Comparison of ENCODE assay signal across 13 mouse cellular contexts in the genomic region with DNA sequence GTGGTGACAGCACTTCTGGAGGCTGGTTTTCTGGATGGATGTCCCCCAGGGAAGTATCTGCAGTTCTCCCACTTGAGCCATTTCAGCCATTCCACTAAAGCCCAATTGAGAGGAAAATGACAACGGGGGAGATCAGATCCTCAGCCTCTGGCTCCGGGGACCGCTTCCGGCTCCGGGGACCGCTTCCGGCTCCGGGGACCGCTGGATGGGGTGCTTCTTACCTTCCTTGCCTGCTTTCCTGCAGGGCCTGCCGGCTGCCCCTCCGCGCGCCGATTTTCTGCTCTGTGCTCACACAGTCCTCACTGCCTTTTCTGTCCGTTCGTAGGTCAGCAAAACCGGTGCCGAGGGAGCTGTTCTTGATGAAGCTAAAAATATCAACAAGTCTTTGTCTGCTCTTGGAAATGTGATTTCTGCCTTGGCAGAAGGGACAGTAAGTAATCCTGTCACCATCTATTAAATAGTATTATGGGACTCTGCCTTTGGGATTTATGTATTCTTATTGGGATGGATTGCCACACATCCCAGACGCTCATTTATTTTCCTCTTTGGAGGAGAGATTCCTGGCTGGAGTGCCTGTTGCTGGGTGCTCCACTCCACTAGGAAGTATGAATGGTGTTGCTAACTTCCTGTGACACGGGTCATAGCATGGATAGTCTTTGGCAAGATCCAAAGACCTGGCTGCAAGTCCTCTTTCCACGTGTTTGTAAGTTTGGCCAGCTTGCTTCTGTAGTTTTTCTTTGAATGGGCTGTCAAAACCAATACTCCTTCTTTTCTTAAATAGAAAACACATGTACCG.
DNase-seq lines count a peak whose midpoint lies in the region; ATAC-seq and TF ChIP-seq lines count a peak whose summit lies in the region.
"Had no signal": no experiment of that assay in that cellular context is flagged by ENCODE, and none has a peak within 500 bp of the region (broad histone marks: within the 10 kb centered on the region; RNA-seq: fewer than 3 reads in every experiment).

No protein-coding gene starts in this region.

- ATAC-seq in kidney, embryonic 15.5 days (replicated peaks; ENCODE audit: low FRiP score): no peak
- no peak for ATAC-seq in heart, embryonic 15.5 days (replicated peaks; ENCODE audit: insufficient number of reproducible peaks, insufficient read depth, low FRiP score, low read depth)
- ATAC-seq in erythroid progenitor cell, adult 5-6 weeks (replicated peaks; ENCODE audit: low FRiP score, poor library complexity, severe bottlenecking): no peak

- H3K4me1 ChIP-seq in kidney, adult 2 months (ENCODE audit: control insufficient read depth, insufficient read depth, low read length): no peaks in the 10 kb centered on the region
- peaks cover 10% of the 10 kb centered on the region for H3K4me1 ChIP-seq in kidney, embryonic 15.5 days
- H3K4me1 ChIP-seq in E14TG2a.4 (replicated peaks; ENCODE audit: low read depth, low read length): peaks cover 8% of the 10 kb centered on the region
- H3K4me1 ChIP-seq in heart, embryonic 15.5 days (replicated peaks): no peaks in the 10 kb centered on the region
- H3K4me1 ChIP-seq: liver, embryonic 15.5 days had no signal

- no peak overlapping the region for H3K9ac ChIP-seq in kidney, embryonic 15.5 days
- H3K9ac ChIP-seq in heart, embryonic 15.5 days: no peak overlapping the region
- H3K9ac ChIP-seq: liver, embryonic 15.5 days had no signal

- TF ChIP-seq POLR2A in kidney, adult 2 months (IDR thresholded peaks at IDR 0.05; ENCODE audit: low read depth, low read length): no peak

- 85% methylated on average over 22 of the region's 22 CpGs for WGBS in kidney, adult 2 months
- WGBS in kidney, embryonic 15.5 days: 90% methylated on average over 22 of the region's 22 CpGs
- 65% methylated on average over 22 of the region's 22 CpGs for WGBS in heart, embryonic 15.5 days

- H3K27me3 ChIP-seq in kidney, adult 2 months (replicated peaks; ENCODE audit: control insufficient read depth, insufficient read depth, low read length): no peaks in the 10 kb centered on the region
- no peaks in the 10 kb centered on the region for H3K27me3 ChIP-seq in kidney, embryonic 15.5 days
- H3K27me3 ChIP-seq in E14TG2a.4 (ENCODE audit: insufficient read depth, low read length): no peaks in the 10 kb centered on the region
- no peaks in the 10 kb centered on the region for H3K27me3 ChIP-seq in heart, embryonic 15.5 days
- H3K27me3 ChIP-seq: liver, embryonic 15.5 days had no signal

- H3K27ac ChIP-seq in kidney, adult 2 months (ENCODE audit: insufficient read depth, low read depth, low read length): no peak overlapping the region
- no peak overlapping the region for H3K27ac ChIP-seq in kidney, embryonic 15.5 days
- H3K27ac ChIP-seq in heart, embryonic 15.5 days: no peak overlapping the region
- H3K27ac ChIP-seq: liver, embryonic 15.5 days had no signal

- H3K9me3 ChIP-seq in kidney, embryonic 15.5 days (replicated peaks): no peaks in the 10 kb centered on the region
- no peaks in the 10 kb centered on the region for H3K9me3 ChIP-seq in E14TG2a.4 (ENCODE audit: low read length)
- H3K9me3 ChIP-seq in heart, embryonic 15.5 days (replicated peaks): no peaks in the 10 kb centered on the region
- H3K9me3 ChIP-seq: liver, embryonic 15.5 days had no signal

- intact Hi-C loops in left cerebral cortex, postnatal 25 days (cut with DNase I): no loop called here

- H3K4me2 ChIP-seq in kidney, embryonic 15.5 days: no peak overlapping the region
- peak overlapping the region; percentile 36 for H3K4me2 ChIP-seq in heart, embryonic 15.5 days
- H3K4me2 ChIP-seq: liver, embryonic 15.5 days; midbrain, embryonic 11.5 days had no signal

- H3K4me3 ChIP-seq in kidney, adult 2 months (ENCODE audit: insufficient read depth, low read depth, low read length): no peak overlapping the region
- H3K4me3 ChIP-seq in kidney, embryonic 15.5 days (replicated peaks): no peak overlapping the region
- peak overlapping the region; percentile 73 for H3K4me3 ChIP-seq in E14TG2a.4 (replicated peaks; ENCODE audit: low read length)
- H3K4me3 ChIP-seq in heart, embryonic 15.5 days: 0 out of 2 replicates have a peak overlapping the region, but pooled peaks have one; percentile 8
- H3K4me3 ChIP-seq: liver, embryonic 15.5 days had no signal

- peak; percentile 7 for DNase-seq in kidney, adult 2 months
- DNase-seq in ZHBTc4 (ENCODE audit: low read depth, low spot score): peak; percentile 42
- no peak for DNase-seq in thymus, postnatal 25 days
- DNase-seq in left cerebral cortex, postnatal 25 days (ENCODE audit: low spot score in 2 of 2): no peak
- DNase-seq: cerebellum, adult 8-10 months; kidney, postnatal 25 days; right cerebral cortex, postnatal 25 days had no signal

- no peaks in the 10 kb centered on the region for H3K36me3 ChIP-seq in kidney, adult 2 months (ENCODE audit: control insufficient read depth, insufficient read depth, low read length)
- no peaks in the 10 kb centered on the region for H3K36me3 ChIP-seq in kidney, embryonic 15.5 days
- H3K36me3 ChIP-seq in E14TG2a.4 (ENCODE audit: insufficient read depth, low read length): peaks cover 11% of the 10 kb centered on the region; the same call in 1 of the 2 replicates
- no peaks in the 10 kb centered on the region for H3K36me3 ChIP-seq in heart, embryonic 15.5 days
- H3K36me3 ChIP-seq: liver, embryonic 15.5 days had no signal

- no peak for TF ChIP-seq CTCF in kidney, adult 2 months (conservative IDR thresholded peaks at IDR 0.05; ENCODE audit: insufficient read depth, insufficient read length, low read depth, low read length)
- TF ChIP-seq CTCF in E14TG2a.4 (conservative IDR thresholded peaks at IDR 0.05; ENCODE audit: low read length): no peak

Comparison
In these comparisons a context has a peak if more than half of its experiments do, and no peak if none do; other contexts are left out.
1. DNase-seq: peak in kidney, adult 2 months (single experiment) and ZHBTc4 (single experiment); none in thymus, postnatal 25 days (single experiment) and left cerebral cortex, postnatal 25 days (0 of 2).
2. H3K4me3 ChIP-seq: peak in E14TG2a.4 (single experiment) and heart, embryonic 15.5 days (single experiment); none in kidney, adult 2 months (single experiment) and kidney, embryonic 15.5 days (single experiment).